Mouse (Mus musculus) layer of hippocampus, adult 6 months (tissue): ENCODE measurements around the gene Pdia6. TPM values are rescaled to one million over a fixed set of nuclear protein-coding genes. Genes with fewer than 3 reads are reported as not detected.

Experiments
- long read RNA-seq, 2 experiments: library from polyadenylated mRNA; unstranded; transcript quantifications; one replicate each; pipeline ENCODE4 v2.0.0; 2019 to 2020
- polyA plus RNA-seq: library from polyadenylated mRNA; unstranded; fragments of <200 nt; fragmentation: Nextera tagmentation; gene quantifications from 2 replicates; pipeline ENCODE4 v1.2.3, GENCODE M21; 2021

Pdia6 gene
- polyA plus RNA-seq, result 101 and 117 TPM in 2 replicates
- long read RNA-seq, experiment 1, transcript Pdia6-201 (13 exons, 2,175 nt), result major isoform, 226 of 281 reads
- long read RNA-seq, experiment 1, partial matches to known transcripts, result 46 of 281 reads
- long read RNA-seq, experiment 1, other reads (novel, unspliced or antisense), result 8 of 281 reads
- long read RNA-seq, experiment 2, transcript Pdia6-201 (13 exons, 2,175 nt), result major isoform, 866 of 913 reads
- long read RNA-seq, experiment 2, partial matches to known transcripts, result 15 of 913 reads
- long read RNA-seq, experiment 2, other reads (novel, unspliced or antisense), result 32 of 913 reads

DNA sequence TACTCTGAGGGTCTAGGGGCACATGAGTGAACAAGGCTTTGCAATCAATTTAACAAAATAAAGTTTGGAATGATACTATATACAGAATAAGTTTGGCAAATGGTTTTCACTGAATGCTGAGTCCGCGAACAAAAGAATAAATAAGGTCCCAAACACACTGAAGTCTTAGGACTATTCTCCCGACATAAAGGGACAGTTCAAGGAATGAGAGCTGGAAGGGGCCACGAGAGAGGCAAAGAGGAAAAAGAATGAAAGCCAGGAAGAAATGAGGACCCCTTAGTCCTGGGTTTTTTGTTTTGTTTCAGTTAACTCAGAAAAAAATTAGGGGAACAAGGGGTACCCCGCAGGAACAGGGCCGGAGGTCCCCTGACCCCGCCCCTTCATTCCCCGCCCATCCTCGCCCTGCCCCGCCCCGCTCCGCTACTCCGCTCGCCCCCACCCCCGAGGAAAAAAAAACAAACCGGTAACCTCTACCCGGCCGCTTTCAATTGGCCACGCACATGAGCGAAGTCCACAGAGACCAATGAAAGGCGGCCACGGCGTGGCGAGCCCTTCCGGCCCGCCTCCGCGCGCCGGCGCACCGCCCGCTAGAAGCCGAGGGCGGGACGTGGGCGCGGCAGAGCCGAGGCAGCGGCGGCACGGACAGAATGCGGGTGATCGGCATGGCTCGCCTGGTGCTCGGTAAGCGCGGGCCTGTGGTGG, at the start of gene Pdia6:
Pdia6 (plus strand) TSS at position 575 of the 702 bp plus-strand sequence.

DNA sequence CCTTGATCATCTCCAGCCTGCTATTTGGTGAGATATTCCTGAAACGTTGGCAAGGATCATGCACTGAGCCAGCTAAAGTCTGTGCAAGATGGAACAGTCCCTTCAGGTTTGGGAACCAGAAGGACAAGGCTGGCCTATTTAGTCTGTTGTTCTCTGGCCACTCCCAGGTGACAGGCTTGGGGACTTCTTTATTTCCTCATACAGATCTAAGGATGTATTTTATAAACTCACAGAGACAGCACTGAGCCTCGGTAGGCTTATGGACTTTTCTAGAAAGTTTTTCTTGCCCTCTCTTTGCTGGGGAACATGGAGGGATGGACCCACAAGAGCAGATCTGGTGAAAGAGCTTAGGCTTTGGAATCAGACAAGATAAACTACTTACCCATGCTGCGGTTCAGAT, 62.9 kb downstream of the Pdia6 start, which contains the start of gene Atp6v1c2:
Atp6v1c2 (minus strand) TSS at position 101 of the 400 bp plus-strand sequence.

Other genes starting within 250 kb of the Pdia6 start
- gene Kcnf1, start 89.7 kb upstream of the Pdia6 start, polyA plus RNA-seq, result 16.2 and 18.7 TPM in 2 replicates
- gene Atp6v1c2, start 62.8 kb downstream of the Pdia6 start, polyA plus RNA-seq, result 0.87 and 1.2 TPM in 2 replicates
- gene Nol10, start 81.9 kb downstream of the Pdia6 start, polyA plus RNA-seq, result 3.6 and 4.2 TPM in 2 replicates